9 mouse cellular contexts compared by ENCODE assay signal in genomic region chr19:47327896-47328882, GRCm38 (mm10).
A peak's percentile ranks its signal among the peaks of the same experiment; 100 is the strongest.
DNase-seq lines count a peak whose midpoint lies in the region; ATAC-seq lines count a peak whose summit lies in the region.
"Had no signal": no experiment of that assay in that cellular context is flagged by ENCODE, and none has a peak within 500 bp of the region (broad histone marks: within the 10 kb centered on the region; RNA-seq: fewer than 3 reads in every experiment).

No protein-coding gene starts in this region.

- H3K4me2 ChIP-seq in kidney, embryonic 16.5 days (replicated peaks; ENCODE audit: low read depth, low read length), result no peak overlapping the region
- no peak overlapping the region for H3K4me2 ChIP-seq in forebrain, embryonic 15.5 days (replicated peaks)
- no peak overlapping the region for H3K4me2 ChIP-seq in limb, embryonic 13.5 days (replicated peaks)
- H3K4me2 ChIP-seq in stomach, embryonic 16.5 days (ENCODE audit: low read depth, low read length), result no peak overlapping the region

- DNase-seq in kidney, adult 8-10 months, result no peak
- DNase-seq in frontal cortex, postnatal 14 days (ENCODE audit: low spot score in 2 of 2), result no peak
- no peak for DNase-seq in ovary, postnatal 36 days (ENCODE audit: low spot score)
- DNase-seq: adrenal gland, postnatal 36 days had no signal

- peak overlapping the region; percentile 79 for H3K27ac ChIP-seq in kidney, embryonic 16.5 days (ENCODE audit: low read length)
- no peak overlapping the region for H3K27ac ChIP-seq in forebrain, embryonic 15.5 days (replicated peaks)
- H3K27ac ChIP-seq in limb, embryonic 13.5 days, result peak overlapping the region; percentile 78
- peak overlapping the region; percentile 69 for H3K27ac ChIP-seq in stomach, embryonic 16.5 days (ENCODE audit: low read length)

- no peak overlapping the region for H3K4me3 ChIP-seq in kidney, embryonic 16.5 days (ENCODE audit: low read length)
- no peak overlapping the region for H3K4me3 ChIP-seq in forebrain, embryonic 15.5 days
- no peak overlapping the region for H3K4me3 ChIP-seq in limb, embryonic 13.5 days
- no peak overlapping the region for H3K4me3 ChIP-seq in stomach, embryonic 16.5 days (replicated peaks; ENCODE audit: low read length)

- WGBS in kidney, embryonic 16.5 days, result 13% methylated on average over 11 of the region's 11 CpGs
- WGBS in forebrain, embryonic 15.5 days, result 36% methylated on average over 11 of the region's 11 CpGs
- WGBS in limb, embryonic 13.5 days, result 16% methylated on average over 11 of the region's 11 CpGs
- WGBS in stomach, embryonic 16.5 days, result 24% methylated on average over 11 of the region's 11 CpGs

- H3K4me1 ChIP-seq in kidney, embryonic 16.5 days (ENCODE audit: insufficient read depth, low read length), result peaks cover 53% of the 10 kb centered on the region
- peaks cover 13% of the 10 kb centered on the region for H3K4me1 ChIP-seq in forebrain, embryonic 15.5 days
- peaks cover 74% of the 10 kb centered on the region for H3K4me1 ChIP-seq in limb, embryonic 13.5 days
- H3K4me1 ChIP-seq in stomach, embryonic 16.5 days (ENCODE audit: control insufficient read depth, insufficient read depth, low read length), result peaks cover 55% of the 10 kb centered on the region

- ATAC-seq in kidney, embryonic 16.5 days (ENCODE audit: low FRiP score, low TSS enrichment), result peak; percentile 81
- peak; percentile 26 for ATAC-seq in forebrain, embryonic 15.5 days (replicated peaks)
- no peak; the same call in 1 of the 2 replicates for ATAC-seq in limb, embryonic 13.5 days (ENCODE audit: low FRiP score, low read depth)
- peak; percentile 15; the same call in 1 of the 2 replicates for ATAC-seq in stomach, embryonic 16.5 days (ENCODE audit: insufficient read depth, low FRiP score)
- ATAC-seq in erythroblast, adult 5-6 weeks (replicated peaks; ENCODE audit: low FRiP score, poor library complexity, severe bottlenecking), result no peak

- no peaks in the 10 kb centered on the region for H3K27me3 ChIP-seq in kidney, embryonic 16.5 days (ENCODE audit: insufficient read depth, low read length)
- H3K27me3 ChIP-seq in forebrain, embryonic 15.5 days, result no peaks in the 10 kb centered on the region
- no peaks in the 10 kb centered on the region for H3K27me3 ChIP-seq in limb, embryonic 13.5 days
- H3K27me3 ChIP-seq in stomach, embryonic 16.5 days (ENCODE audit: control insufficient read depth, insufficient read depth, low read length), result no peaks in the 10 kb centered on the region

- H3K9me3 ChIP-seq in kidney, embryonic 16.5 days (ENCODE audit: low read length), result no peaks in the 10 kb centered on the region
- H3K9me3 ChIP-seq in forebrain, embryonic 15.5 days, result no peaks in the 10 kb centered on the region
- no peaks in the 10 kb centered on the region for H3K9me3 ChIP-seq in limb, embryonic 13.5 days
- H3K9me3 ChIP-seq in stomach, embryonic 16.5 days (replicated peaks; ENCODE audit: control insufficient read depth, low read length), result no peaks in the 10 kb centered on the region

- H3K9ac ChIP-seq in kidney, embryonic 16.5 days (replicated peaks; ENCODE audit: low read length), result peak overlapping the region; percentile 39
- no peak overlapping the region for H3K9ac ChIP-seq in forebrain, embryonic 15.5 days (replicated peaks)
- peak overlapping the region; percentile 39 for H3K9ac ChIP-seq in limb, embryonic 13.5 days
- H3K9ac ChIP-seq in stomach, embryonic 16.5 days (ENCODE audit: low read length), result peak overlapping the region; percentile 50

- no peaks in the 10 kb centered on the region for H3K36me3 ChIP-seq in kidney, embryonic 16.5 days (ENCODE audit: insufficient read depth, low read length)
- H3K36me3 ChIP-seq in forebrain, embryonic 15.5 days, result no peaks in the 10 kb centered on the region
- H3K36me3 ChIP-seq in limb, embryonic 13.5 days, result no peaks in the 10 kb centered on the region
- no peaks in the 10 kb centered on the region for H3K36me3 ChIP-seq in stomach, embryonic 16.5 days (ENCODE audit: control insufficient read depth, insufficient read depth, low read length)

Comparison
In these comparisons a context has a peak if more than half of its experiments do, and no peak if none do; other contexts are left out.
1. ATAC-seq: peak in kidney, embryonic 16.5 days (single experiment), forebrain, embryonic 15.5 days (single experiment) and stomach, embryonic 16.5 days (single experiment); none in limb, embryonic 13.5 days (single experiment) and erythroblast, adult 5-6 weeks (single experiment).